Mouse (Mus musculus) heart, postnatal 36 days (tissue): ENCODE data around the gene Spcs1. TPM values are rescaled to one million over a fixed set of nuclear protein-coding genes. Genes with fewer than 3 reads are reported as not detected.

ENCODE experiments used
- DNase-seq, 2 experiments: peaks; one replicate each; pipeline ENCODE4 v3.0.0; 2021 to 2022
- intact Hi-C: fragments of 180-260 bp; cut with DNase I; formaldehyde crosslinking; loops from one replicate; pipeline ENCODE4 v1.15.1; 2025
- total RNA-seq, 2 experiments: library from RNA; stranded (reverse); gene quantifications; 2 replicates each; pipeline ENCODE4 v1.2.3; 2021

The Spcs1 gene
- 100 to 1,000 TPM; 136 to 141 TPM for total RNA-seq

DNA sequence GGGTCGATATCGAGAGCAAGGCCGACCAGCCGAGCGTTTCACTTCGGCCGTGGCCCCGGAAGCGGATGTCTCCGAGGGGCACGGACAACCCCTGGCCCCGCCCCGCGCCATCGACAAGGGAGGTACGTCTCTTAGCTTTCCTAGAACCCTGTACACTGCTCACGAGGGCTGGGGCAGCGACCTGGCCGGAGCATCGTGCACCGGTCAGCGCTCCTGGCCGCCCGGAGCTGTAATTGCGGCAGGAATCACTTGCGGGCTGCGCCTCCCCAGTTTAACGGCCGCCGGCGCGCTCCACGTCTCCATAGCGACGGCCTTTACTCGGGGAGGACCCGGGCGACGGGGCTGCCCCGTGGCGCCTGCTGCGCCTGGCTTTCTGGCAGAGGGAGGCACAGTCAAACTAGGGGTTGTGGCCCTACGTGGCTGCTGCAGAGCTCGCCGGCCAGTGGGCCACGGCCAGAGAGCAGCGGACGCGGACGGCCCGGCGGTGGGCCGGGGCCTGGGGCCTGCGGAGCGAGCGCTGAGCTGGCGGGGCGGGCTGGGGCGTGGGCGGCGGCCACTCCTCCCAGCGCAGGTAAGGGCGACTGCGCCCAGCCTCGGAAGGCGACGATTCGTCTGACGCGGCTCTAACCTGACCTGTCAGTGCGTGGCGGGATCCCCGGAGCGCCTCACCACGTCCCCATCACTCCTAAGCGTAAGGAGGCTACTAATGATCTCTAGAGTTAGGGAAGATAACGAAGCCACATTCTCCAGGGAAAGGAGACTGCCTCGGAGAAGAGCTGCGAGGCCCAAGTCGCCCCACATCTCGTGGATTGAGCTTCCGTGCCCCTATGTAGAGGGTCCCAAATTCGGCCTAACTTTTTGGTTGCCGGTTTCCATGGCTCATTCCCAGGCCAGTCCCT lies at the start of gene Spcs1, which contains the start of gene Glt8d1:
Gene Spcs1, minus strand, starts transcription at position 366 of the 899 bp plus-strand sequence.
Gene Glt8d1, plus strand, starts transcription at position 94 of the 899 bp plus-strand sequence.
- intact Hi-C loops = loop anchor here (2.0 kb wide), 1 partner anchor 51 kb away; the partner anchor contains the start of gene Nek4

DNA sequence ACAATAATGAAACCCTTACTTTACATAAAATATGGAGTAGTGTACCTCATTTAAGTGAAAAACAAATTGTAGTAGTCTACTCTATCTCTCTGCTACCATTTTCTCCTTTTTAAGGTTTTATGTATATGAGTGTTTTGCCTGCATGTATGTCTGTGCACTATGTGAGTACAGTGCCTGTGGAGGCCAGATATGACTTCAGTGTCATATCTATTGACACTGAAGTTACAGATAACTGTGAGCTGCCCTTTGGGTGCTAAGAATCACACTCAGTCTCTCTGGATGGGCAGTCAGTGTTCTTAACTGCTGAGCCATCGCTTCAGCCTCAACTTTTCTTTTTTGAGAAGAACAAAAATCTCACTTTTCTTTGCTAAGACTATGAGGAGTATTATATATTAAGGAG lies 44.3 kb upstream of the Spcs1 start:
- DNase-seq = no peak
- intact Hi-C loops = no loop called here

More for the DNA sequence above, at the start of gene Spcs1, which contains the start of gene Glt8d1:
- DNase-seq = peak; percentile 88 to 95

DNA sequence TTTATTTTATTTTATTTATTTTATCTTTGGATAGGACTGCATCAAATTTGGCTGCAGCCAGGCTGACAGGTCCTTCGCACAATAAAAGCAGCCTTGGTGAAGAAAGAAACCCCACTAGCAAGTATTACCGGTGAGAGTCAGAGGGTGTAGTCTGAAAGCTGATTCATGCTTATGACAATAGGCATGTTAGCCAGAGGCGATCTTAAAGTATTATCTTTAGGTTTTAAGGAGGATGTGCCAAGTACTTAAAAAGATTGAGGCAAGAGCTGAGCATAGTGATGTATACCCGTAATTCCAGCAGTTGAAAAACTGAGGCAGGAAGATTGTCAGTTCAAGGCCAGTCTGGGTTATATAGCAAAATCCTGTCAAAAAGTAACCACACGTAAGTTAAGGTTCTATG lies 43.8 kb upstream of the Spcs1 start:
- DNase-seq = no peak
- intact Hi-C loops = no loop called here

DNA sequence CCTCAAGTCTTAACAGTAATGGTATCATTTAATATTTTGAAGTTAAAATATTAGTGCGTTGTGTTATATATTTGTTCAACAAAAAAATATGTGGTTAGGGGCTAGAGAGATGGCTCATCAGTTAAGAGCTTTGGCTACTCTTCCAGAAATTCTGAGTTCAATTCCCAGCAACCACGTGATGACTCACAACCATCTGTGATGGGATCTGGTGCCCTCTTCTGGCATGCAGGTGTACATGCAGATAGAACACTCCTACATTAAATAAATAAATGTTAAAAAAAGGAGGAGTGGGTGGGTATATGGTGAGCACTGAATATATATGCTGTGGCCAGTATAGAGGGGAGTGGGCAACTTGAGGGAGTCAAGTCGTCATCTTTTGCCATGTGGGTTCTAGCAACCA lies 24.3 kb upstream of the Spcs1 start:
- intact Hi-C loops = no loop called here

DNA sequence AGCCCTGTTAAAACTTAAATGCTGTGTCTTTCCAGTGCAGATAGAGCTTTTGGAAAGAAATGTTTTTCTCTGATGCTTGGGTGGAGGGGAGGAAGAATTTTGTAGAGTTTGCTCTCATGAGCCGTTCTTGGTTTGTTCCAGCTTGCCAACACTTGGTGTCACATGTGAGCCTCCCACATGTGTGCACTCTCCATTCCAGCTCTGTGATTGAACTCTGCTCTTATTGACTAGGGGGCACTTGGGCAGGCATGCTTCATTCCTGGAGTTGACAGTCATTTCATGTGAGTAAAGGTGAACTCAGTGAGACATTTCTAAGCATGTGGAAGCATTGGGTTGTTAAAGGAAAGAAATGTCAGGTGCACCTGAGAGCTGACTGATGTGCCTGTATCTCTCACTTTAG lies 21.1 kb upstream of the Spcs1 start:
- intact Hi-C loops = no loop called here
- no peak for DNase-seq

More for the DNA sequence above, 24.3 kb upstream of the Spcs1 start:
- DNase-seq = no peak

DNA sequence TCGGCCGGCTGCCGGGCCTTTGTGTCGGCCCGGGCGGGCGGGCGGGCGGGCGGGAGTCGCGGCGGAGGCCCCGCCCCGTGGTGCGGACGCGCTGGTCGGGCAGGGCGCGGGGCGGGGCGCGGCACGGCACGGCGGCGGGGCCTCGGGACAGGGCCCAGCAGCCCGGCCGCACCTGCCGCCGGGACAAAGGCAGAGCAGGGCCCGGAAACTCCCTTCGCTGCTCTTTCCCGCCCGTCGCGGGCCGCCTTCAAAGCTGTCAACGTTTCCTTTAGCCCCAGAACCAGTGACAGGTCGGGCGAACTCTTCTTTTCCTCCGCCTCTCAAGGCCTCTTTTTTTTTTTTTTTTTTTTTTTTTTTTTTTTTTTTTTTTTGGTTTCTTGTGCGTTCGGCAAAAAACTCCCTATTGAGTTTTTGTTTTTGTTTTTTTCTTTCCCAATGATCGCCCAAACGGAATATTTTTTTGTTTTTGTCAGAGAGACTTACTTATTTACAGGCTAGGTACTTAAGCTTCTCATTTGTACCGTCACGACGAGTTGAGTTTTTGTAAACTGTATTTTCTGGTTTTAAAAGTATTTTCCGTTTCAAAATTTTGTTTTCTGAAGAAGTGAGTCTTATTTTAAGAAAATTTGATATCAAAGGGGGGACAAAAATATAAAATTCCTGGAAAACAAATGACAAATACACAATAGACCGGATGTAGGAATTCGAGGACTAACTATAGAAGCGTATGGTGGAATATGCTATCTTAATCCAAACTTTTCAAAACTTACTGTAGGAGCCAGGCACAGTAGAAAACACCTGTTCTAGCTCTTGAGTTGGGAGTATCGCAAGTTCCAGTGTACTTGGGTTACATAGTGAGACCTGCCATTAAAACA lies 18.1 kb upstream of the Spcs1 start:
- intact Hi-C loops = no loop called here

DNA sequence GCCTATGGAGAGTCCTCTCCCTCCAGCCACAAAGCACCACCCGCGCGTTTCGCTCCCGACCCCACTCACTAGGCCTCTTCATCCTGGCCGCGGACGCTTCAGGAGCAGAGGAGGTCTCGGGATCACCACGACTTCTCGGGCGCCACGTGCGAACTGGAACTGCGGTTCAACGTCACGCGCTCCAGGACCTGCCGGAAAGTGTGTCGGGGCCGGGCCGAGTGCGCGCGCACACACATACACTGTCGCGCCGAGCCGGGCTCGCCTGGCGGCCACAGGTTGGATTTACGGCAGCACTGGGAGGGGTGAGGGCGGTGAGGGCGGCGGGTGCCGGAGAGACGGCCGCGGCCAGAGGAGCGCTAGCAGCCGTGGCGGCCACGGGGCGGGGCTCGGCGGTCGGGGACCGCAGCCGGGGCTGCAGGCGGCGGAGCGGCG lies 17.4 kb upstream of the Spcs1 start, which contains the start of the genes Pbrm1 and Gnl3:
Gene Pbrm1, plus strand, starts transcription at position 279 of the 432 bp plus-strand sequence.
Gene Gnl3, minus strand, starts transcription at position 293 of the 432 bp plus-strand sequence.
- intact Hi-C loops = no loop called here
- DNase-seq = peak; percentile 95 to 97

More for the DNA sequence above, 18.1 kb upstream of the Spcs1 start:
- peak in 1 of 2 experiments; percentile 78 for DNase-seq

DNA sequence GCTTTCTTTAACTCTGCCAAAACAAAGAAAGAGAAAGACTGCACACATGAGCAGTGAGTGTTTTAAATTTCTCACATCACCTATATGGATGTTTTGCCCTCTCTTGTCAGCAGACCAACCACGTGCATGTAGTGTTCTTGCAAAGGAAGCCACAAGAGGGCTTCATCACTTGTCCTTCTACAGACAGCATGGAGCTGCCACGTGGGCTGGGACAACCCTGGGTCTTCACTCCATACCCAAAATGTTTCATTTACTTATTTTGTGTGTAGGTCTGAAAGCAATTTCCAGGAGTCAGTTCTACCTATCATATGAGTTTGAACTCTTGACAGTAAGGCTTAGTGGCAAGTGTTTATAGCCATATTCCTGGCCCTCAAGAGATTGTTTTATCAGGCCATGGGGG lies 16.4 kb upstream of the Spcs1 start:
- intact Hi-C loops = loop anchor here (1.0 kb wide), 1 partner anchor 14 kb away; no protein-coding TSS in a partner anchor
- no peak for DNase-seq

DNA sequence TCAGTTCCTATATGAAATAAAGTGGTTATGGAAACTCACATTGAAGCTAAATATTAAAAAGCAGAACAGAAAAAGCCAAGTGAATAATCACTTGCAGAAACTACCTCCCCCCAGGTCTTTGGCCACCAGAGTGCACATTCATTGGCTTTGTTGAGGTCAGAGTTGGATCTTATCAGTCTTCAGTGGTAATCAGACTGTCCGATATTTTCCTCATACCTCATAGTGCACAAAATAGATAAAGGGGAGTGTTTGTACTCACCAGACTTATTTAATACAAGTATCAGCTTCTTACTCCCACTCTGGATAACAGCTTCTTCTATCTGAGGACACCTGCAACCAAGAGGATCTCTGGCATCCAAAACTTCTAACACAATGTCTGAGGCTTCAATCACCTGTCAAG lies 14.6 kb upstream of the Spcs1 start:
- intact Hi-C loops = no loop called here
- no peak for DNase-seq

DNA sequence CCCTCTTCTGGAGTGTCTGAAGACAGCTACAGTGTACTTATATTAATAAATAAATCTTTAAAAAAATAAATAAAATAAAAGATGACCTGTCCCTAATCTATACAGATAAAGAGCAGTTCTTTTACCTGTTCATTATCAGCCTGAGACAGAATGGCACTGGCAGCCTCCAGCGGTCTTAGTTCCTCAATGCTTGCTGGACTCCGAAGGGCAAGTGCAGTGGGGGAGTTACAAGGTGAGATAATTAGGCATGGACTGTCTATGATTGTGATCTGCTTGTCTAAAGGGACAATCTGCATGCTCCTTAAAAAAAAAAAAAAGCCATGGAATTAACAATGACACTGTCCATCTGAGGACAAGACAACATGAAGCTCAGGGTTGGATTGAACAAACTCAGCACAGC lies 12.5 kb upstream of the Spcs1 start:
- intact Hi-C loops = no loop called here
- DNase-seq = no peak

DNA sequence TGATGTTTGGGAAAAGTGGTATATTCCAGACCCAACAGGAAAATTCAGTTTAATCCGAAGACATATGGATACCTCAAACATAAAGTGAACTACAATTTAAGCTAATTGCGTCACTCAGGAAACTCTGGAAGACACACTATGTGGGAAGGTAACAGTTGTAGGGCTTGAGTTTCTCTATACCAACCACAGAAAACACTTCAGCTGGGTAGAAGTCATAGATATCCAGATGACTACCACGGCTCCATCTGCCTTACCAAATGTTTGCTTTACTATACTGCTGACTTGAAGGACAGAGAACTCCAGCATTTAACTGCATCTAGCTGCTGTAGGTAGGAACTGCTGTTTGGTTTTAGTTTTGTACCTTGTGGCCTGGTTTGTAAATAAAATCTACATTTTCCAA lies 10.1 kb upstream of the Spcs1 start:
- intact Hi-C loops = no loop called here
- no peak for DNase-seq

DNA sequence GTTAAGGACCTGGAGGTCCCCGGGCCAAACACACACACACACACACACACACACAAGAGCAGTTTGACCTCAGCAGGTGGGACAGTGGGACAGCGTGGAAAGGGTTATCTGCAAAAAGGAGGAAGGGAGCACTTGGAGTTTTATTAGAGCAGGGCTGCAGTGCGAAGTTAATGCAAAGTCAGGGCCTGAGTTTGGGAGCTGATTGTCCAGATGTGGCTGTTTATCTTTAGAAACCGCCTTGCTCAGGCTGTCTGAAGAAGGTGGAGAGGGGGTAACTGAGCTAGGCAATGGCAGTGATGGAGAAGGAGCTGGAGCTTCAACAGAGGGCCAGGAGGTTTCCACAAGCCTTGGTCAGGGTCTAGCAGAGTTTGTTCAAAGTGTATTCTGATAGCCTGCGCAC lies 5.3 kb upstream of the Spcs1 start:
- intact Hi-C loops = no loop called here
- DNase-seq = no peak

DNA sequence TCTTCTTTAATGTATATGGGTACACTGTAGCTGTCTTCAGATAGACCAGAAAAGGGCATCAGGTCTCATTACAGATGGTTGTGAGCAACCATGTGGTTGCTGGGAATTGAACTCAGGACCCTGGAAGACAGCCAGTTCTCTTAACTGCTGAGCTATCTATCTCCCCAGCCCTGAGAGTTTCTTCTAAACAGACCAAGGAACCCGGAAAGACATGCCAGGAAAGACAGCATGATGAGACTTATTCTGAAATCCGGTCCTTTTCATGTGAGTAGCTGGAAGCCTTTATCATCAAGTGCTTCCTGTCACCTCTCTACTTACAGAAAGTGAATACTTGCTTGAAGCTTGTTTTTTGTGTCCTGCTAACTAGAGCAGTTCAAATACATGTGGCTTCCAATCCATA lies 3.1 kb upstream of the Spcs1 start:
- no peak for DNase-seq
- intact Hi-C loops = loop anchor here (1.0 kb wide), 1 partner anchor 13 kb away; no protein-coding TSS in a partner anchor

DNA sequence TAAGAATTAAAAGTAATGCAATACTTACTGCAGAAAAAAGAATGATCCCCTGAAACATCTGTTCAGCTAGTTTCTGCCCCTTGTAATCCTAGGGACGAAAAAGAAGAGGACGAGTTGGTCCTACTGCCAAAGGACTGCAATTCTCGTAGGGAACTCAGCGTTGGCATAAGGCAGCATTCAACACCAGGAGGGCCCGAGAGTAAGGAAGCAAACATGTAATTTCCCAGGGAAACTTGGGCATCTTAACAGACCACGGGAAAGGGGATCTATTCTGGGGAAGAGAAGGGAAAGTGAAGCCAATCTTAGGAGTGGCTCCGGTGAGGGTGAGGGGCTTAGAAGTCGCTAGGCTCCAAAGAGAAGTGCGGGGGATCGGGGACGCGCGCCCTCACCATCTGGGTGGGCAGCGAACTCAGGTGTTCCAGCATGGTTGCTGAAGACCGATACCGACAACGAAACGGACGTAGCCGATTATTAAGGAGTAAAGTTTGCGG lies 611 bp downstream of the Spcs1 start:
- intact Hi-C loops = loop anchor here (2.0 kb wide), 1 partner anchor 50 kb away; the partner anchor contains the start of gene Nek4
- DNase-seq = no peak

DNA sequence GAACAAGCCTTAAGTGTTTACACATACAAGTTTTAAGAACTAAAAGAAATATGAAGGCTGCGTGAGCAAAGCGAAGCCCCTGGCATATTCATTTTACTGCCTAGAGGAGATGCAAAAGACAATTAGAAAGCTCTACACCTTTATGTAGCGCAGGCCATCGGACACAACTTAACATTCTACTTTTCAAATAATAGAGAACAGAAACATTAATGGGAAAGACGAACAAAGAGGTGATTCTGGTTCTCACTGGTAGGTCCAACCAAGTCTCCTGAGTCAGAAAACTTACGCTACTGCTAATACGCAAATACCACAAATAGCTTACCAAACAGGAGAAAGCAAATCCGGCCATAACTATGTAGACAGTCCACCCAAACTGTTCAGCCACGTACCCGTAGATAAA lies 1.1 kb downstream of the Spcs1 start:
- intact Hi-C loops = loop anchor here (2.0 kb wide), 1 partner anchor 50 kb away; the partner anchor contains the start of gene Nek4

DNA sequence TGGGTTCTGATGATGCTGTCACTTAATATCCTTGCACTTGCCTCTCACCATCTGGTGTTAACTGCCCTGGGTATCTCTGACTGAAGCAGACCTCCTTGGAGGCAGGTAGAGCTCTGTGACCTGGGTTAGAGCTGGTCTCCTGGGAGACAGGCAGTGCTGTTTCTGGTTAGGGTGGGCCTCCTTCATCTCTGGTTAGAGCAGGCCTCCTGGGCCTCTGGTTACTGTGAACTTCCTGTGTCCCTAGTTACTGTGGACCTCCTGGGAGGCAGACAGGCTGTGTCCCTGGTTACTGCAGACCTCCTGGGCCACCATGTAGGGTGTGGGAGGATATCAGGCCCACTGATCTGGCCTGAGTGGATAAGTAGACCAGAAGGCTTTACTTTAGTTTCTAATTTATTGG lies 5.1 kb downstream of the Spcs1 start:
- intact Hi-C loops = no loop called here
- no peak for DNase-seq

More for the DNA sequence above, 1.1 kb downstream of the Spcs1 start:
- no peak for DNase-seq

DNA sequence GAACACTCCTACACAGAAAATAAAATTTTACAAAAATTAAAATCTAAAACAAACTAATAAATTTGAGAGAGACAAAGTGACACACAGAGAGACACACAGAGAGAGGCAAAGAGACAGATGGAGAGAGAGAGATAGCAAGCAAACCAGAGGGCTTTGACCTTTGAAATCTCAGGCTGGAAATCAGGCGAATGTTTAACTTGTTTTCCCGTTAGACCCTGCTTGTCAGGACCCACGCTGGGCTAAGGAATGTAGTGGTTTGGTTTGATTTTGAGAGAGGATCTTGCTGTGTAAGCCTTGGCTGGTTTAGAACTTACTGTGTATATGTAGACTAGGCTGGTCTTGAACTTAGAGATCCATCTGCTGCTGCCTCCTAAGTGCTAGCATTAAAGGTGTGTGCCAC lies 25.2 kb downstream of the Spcs1 start:
- intact Hi-C loops = no loop called here
- no peak for DNase-seq

DNA sequence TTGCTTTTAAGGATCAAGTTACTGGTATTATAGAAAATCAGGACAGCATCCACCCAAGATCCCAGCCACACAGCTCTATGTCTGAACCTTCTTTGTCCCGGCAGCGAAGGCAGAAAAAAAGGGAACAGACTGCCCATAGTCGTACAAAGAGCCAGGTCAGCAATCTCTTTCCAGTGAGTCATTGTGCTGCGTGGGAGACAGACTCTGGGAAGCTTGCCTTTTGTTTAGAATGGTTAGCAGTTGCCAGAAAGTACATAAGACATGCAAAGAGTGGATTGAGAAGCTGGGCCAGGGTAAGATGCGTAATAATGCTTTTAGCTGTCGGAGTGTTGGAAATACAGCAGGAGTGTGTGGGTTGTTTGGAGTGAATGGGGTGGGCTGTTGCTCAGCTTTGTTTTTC lies 27.3 kb downstream of the Spcs1 start:
- intact Hi-C loops = no loop called here
- peak; percentile 9 to 10 for DNase-seq

DNA sequence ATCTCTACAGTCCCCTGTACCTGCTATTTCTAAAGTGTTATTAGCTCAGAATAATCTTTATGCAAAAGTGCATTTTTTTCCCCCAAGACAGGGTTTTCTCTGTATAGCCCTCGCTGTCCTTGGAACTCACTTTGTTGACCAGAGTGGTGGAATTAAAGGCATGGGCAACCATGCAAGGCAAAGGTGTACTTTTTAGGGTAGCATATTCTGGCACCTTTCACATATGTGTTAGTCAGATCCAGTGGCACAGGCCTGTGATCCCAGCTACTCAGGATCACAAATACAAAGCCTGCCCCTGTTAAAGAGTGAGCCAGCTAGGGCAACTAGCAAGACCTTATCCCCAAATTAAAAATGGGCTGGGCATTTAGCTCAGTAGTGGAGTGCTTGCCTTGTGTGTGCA lies 41.1 kb downstream of the Spcs1 start:
- no peak for DNase-seq
- intact Hi-C loops = no loop called here

DNA sequence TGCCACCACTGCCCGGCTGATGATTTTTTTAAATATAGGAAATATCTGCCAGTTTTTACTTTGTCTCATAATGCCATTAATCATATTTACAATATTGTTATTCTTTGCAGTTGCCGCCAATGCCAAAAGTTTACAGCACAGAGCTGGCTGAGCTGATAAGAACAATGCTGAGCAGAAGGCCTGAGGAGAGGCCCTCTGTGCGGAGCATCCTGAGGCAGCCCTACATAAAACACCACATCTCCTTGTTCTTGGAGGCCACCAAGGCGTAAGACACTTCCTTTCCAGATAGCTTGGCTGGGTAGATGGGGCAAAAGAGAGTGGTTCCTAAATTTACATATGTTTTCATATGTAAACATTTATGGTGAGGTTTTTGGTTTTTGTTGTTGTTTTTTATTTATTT lies 42.4 kb downstream of the Spcs1 start:
- no peak for DNase-seq

DNA sequence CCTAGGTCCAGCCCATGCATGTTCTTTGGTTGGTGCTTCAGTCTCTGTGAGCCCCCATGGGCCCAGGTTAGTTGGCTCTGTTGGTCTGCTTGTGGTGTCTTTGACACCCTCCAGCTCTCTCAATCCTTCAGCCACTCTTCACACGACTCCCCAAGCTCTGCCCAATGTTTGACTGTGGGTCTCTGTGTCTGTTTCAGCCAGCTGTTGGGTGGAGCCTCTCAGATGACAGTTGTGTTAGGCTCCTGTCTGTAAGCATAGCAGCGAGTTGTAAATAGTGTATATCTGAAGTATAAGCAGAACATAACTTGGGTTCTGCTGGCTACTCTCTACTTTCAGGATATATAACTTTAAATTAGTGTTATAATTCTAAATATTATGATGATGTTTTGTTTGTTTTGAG lies 43.0 kb downstream of the Spcs1 start:
- intact Hi-C loops = no loop called here
- DNase-seq = no peak

More for the DNA sequence above, 42.4 kb downstream of the Spcs1 start:
- intact Hi-C loops = no loop called here
